Mouse (Mus musculus) lung, embryonic 16.5 days (tissue): ENCODE data around the gene Gm9803. TPM values are rescaled to one million over a fixed set of nuclear protein-coding genes. Genes with fewer than 3 reads are reported as not detected.

Source experiments
- ATAC-seq: fragments of 200-750 bp; cut with Nextera tagmentation; 2 replicates; pipeline ENCODE4 v1.8.0; 2017; ENCODE audit warnings: low read depth, mild to moderate bottlenecking, moderate library complexity
- H3K27ac ChIP-seq: fragments of 300-500 bp; sonication (generic); 2 replicates; pipeline ENCODE4 v1.5.1; 2014; ENCODE audit warnings: mild to moderate bottlenecking, control low read depth, low read length
- H3K27me3 ChIP-seq: fragments of 300-500 bp; sonication (generic); 2 replicates; pipeline ENCODE4 v1.6.1; 2014; ENCODE audit warnings: low read depth, low read length, mixed read lengths; ENCODE audit not compliant: control insufficient read depth, insufficient read depth
- H3K36me3 ChIP-seq: fragments of 300-500 bp; sonication (generic); 2 replicates; pipeline ENCODE4 v1.6.1; 2014; ENCODE audit warnings: low read length; ENCODE audit not compliant: control insufficient read depth, insufficient read depth
- H3K4me1 ChIP-seq: fragments of 300-500 bp; sonication (generic); replicated peaks from 2 replicates; pipeline ENCODE4 v1.6.1; 2014; ENCODE audit warnings: low read length, mixed read lengths; ENCODE audit not compliant: control insufficient read depth, insufficient read depth
- H3K4me2 ChIP-seq: fragments of 300-500 bp; sonication (generic); 2 replicates; pipeline ENCODE4 v1.6.1; 2014; ENCODE audit warnings: low read depth, low read length, control low read depth
- H3K4me3 ChIP-seq: fragments of 300-500 bp; sonication (generic); 2 replicates; pipeline ENCODE4 v1.5.1; 2014; ENCODE audit warnings: mild to moderate bottlenecking, low read length, control low read depth
- H3K9ac ChIP-seq: fragments of 300-500 bp; sonication (generic); 2 replicates; pipeline ENCODE4 v1.6.1; 2014; ENCODE audit warnings: low read length, control low read depth
- H3K9me3 ChIP-seq: fragments of 300-500 bp; sonication (generic); 2 replicates; pipeline ENCODE4 v1.6.1; 2016; ENCODE audit warnings: low read length; ENCODE audit not compliant: control insufficient read depth
- WGBS: fragments of 180-500 bp; shearing (Covaris S2); extraction: QIAGEN DNeasy Blood & Tissue Kit; methylation state at CpG from one replicate; pipeline ENCODE4 v1.1.7; 2014; 5-methylcytosine and 5-hydroxymethylcytosine counted together
- polyA plus RNA-seq: library from polyadenylated mRNA; unstranded; fragments of >200 nt; fragmentation: Nextera tagmentation; extraction: Ambion mirVana; gene quantifications from 2 replicates; pipeline ENCODE4 v1.2.1, GENCODE M21; 2015

Gm9803 gene
- polyA plus RNA-seq, 1 experiment from 2014 or later: 12.5 TPM

DNA sequence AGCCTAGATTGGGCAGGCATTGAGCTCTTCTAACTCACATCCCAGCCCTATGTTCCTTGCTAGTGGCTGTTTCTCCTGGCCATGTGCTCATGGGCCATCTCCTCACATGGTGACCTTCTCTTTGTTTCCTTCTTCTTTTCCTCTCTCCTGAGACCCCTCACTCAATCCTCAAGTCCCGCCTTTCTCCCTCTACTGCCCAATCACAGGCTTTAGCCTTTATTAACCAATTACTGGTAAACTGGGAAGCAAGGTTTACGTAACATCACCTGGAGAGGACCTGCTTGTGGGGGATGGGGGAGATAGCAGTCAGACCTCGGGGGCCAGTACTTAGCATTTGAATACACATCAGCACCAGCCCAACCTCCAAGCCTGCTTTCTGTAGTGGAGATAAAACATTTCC lies 27.5 kb downstream of the Gm9803 start:
- H3K27ac ChIP-seq: no peak overlapping the region
- H3K27me3 ChIP-seq: no peaks in the 10 kb centered on the region
- WGBS: 21% methylated on average over 3 of the region's 3 CpGs
- no peak overlapping the region for H3K4me3 ChIP-seq
- H3K36me3 ChIP-seq: no peaks in the 10 kb centered on the region
- H3K4me1 ChIP-seq: no peaks in the 10 kb centered on the region
- no peak overlapping the region for H3K4me2 ChIP-seq
- ATAC-seq: no peak
- no peaks in the 10 kb centered on the region for H3K9me3 ChIP-seq
- no peak overlapping the region for H3K9ac ChIP-seq

DNA sequence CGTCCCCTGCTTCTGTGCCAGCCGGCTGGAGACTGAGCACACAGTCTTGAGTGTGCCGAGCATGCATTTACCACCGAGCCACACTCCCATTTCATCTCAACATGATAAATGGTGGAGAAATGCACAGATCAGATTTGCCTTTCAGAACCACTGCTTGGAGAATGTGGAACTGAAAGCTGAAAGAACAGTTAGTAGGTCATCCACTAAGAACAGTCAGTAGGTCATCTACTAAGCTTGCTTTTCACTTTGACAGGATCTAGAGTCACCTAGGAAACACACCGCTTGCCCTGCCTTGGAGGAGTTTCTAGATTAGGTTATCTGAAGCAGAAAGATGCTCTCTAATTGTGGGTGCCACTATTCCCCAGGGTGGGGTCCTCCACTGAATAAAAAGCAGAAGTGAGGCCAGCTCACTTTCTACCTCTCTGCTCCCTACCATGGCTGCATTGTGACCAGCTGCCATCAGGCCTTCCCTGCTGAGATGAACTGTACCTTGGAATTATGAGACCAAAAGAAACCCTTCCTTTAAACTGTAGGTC lies 33.8 kb downstream of the Gm9803 start:
- H3K36me3 ChIP-seq: no peaks in the 10 kb centered on the region
- H3K9me3 ChIP-seq: no peaks in the 10 kb centered on the region
- no peaks in the 10 kb centered on the region for H3K4me1 ChIP-seq
- H3K27me3 ChIP-seq: no peaks in the 10 kb centered on the region
- H3K4me3 ChIP-seq: no peak overlapping the region
- no peak overlapping the region for H3K4me2 ChIP-seq
- no peak overlapping the region for H3K27ac ChIP-seq
- WGBS: 80% methylated on average over 5 of the region's 5 CpGs
- ATAC-seq: no peak
- no peak overlapping the region for H3K9ac ChIP-seq

DNA sequence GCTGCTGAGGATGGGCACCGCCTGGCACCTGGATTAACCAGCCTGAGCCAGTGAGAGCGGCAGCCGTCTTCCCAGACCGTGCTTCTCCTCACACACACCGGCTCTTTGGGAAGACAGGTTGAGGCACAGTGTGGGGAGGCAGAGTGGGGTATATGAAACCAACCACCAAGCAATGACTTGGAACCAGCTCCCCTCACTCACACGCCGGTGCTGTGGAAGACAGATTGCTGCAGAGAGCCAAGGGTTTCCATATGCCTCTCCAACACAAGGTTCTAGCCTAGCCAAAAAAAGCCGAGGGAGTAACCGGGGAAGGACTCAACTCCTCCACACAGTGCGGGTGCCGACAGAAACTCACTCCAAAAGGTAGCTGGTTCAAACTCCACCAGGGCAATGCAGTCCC lies 35.4 kb downstream of the Gm9803 start:
- no peaks in the 10 kb centered on the region for H3K9me3 ChIP-seq
- H3K27me3 ChIP-seq: no peaks in the 10 kb centered on the region
- no peak overlapping the region for H3K4me3 ChIP-seq
- no peak overlapping the region for H3K27ac ChIP-seq
- 64% methylated on average over 11 of the region's 11 CpGs for WGBS
- H3K4me1 ChIP-seq: no peaks in the 10 kb centered on the region
- H3K9ac ChIP-seq: no peak overlapping the region
- no peaks in the 10 kb centered on the region for H3K36me3 ChIP-seq
- no peak overlapping the region for H3K4me2 ChIP-seq
- ATAC-seq: no peak

DNA sequence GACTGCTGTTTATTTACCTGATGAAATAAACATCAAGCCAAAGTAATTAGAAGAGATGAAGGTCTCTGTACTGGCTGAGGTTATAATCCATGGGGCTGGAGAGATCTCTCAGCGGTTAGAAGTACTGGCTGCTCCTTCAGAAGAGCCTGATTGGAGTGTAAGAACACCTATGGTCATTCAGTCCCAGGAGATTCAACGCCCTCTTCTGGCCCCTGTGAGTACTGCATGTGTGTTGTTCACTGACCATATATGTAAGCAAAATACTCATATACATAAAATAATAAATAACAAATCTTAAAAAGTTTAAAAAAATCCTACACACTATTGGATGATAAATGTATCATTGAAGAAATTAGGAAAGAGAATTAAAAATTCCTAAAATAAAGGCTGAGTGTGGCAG lies 36.9 kb downstream of the Gm9803 start:
- Histone ChIP-seq H3K36me3 (no peaks in the 10 kb centered on the region), H3K9ac (no peak overlapping the region), H3K4me2 (no peak overlapping the region), H3K27me3 (no peaks in the 10 kb centered on the region), H3K4me3 (no peak overlapping the region), H3K9me3 (no peaks in the 10 kb centered on the region), H3K4me1 (no peaks in the 10 kb centered on the region), H3K27ac (no peak overlapping the region)
- no peak for ATAC-seq
- 41% methylated on average over 2 of the region's 2 CpGs for WGBS

DNA sequence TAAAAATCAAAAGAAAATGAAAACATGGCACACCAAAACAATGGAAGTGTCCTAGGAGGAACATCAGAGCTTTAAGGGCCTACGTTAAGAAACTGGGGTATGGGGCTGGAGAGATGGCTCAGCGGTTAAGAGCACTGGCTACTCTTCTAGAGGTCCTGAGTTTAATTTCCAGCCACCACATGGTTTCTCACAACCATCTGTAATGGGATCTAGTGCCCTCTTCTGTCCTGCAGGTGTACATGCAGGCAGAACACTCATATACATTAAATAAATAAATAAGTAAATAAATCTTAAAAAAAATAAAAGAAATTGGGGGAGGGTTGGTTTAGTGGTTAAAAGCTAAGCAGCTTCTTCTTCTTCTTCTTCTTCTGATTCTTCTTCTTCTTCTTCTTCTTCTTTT lies 37.4 kb downstream of the Gm9803 start:
- Histone ChIP-seq H3K36me3 (no peaks in the 10 kb centered on the region), H3K27me3 (no peaks in the 10 kb centered on the region), H3K4me1 (no peaks in the 10 kb centered on the region), H3K4me3 (no peak overlapping the region), H3K9me3 (no peaks in the 10 kb centered on the region), H3K9ac (no peak overlapping the region), H3K27ac (no peak overlapping the region), H3K4me2 (no peak overlapping the region)
- ATAC-seq: no peak
- WGBS: 96% methylated on average over 2 of the region's 2 CpGs

Other genes with a start within 250 kb of the Gm9803 start
- gene Bend3, start 45.3 kb upstream of the Gm9803 start, polyA plus RNA-seq: 1.7 and 2.3 TPM in 2 replicates
- gene 1700021F05Rik, start 16.9 kb downstream of the Gm9803 start, polyA plus RNA-seq: 44.3 and 49.2 TPM in 2 replicates
- 192 and 195 TPM in 2 replicates for gene Cd24a, start 54.2 kb downstream of the Gm9803 start, polyA plus RNA-seq